In genomic region chr2:181659609-181660055, GRCm38 (mm10) we compare ENCODE assay signal across 8 mouse cellular contexts. TPM values are rescaled to one million over a fixed set of nuclear protein-coding genes. Genes with fewer than 3 reads are reported as not detected.
DNase-seq lines count a peak whose midpoint lies in the region; ATAC-seq and TF ChIP-seq lines count a peak whose summit lies in the region.

No protein-coding gene starts in this region.

- TF ChIP-seq POLR2A in lung, adult 2 months (IDR thresholded peaks at IDR 0.05; ENCODE audit: borderline replicate concordance, extremely low read depth, low read depth, low read length): no peak

- no peak overlapping the region for H3K9ac ChIP-seq in forebrain, embryonic 16.5 days (replicated peaks; ENCODE audit: low read depth, low read length)
- H3K9ac ChIP-seq in neural tube, embryonic 15.5 days (replicated peaks): no peak overlapping the region

- H3K36me3 ChIP-seq in forebrain, embryonic 16.5 days (ENCODE audit: control insufficient read depth, insufficient read depth): peaks cover 13% of the 10 kb centered on the region
- peaks cover 20% of the 10 kb centered on the region for H3K36me3 ChIP-seq in neural tube, embryonic 15.5 days

- H3K4me1 ChIP-seq in forebrain, embryonic 16.5 days (replicated peaks; ENCODE audit: control insufficient read depth, insufficient read depth, low read length): no peaks in the 10 kb centered on the region
- H3K4me1 ChIP-seq in lung, adult 2 months (ENCODE audit: control insufficient read depth, insufficient read depth, low read length): peaks cover 24% of the 10 kb centered on the region
- H3K4me1 ChIP-seq in neural tube, embryonic 15.5 days: peaks cover 7% of the 10 kb centered on the region; the same call in 1 of the 2 replicates

- 8% methylated on average over 9 of the region's 9 CpGs for WGBS in forebrain, embryonic 16.5 days
- 5% methylated on average over 9 of the region's 9 CpGs for WGBS in lung, adult 2 months
- 11% methylated on average over 9 of the region's 9 CpGs for WGBS in neural tube, embryonic 15.5 days

- peak; percentile 88 for TF ChIP-seq CTCF in lung, adult 2 months (IDR thresholded peaks at IDR 0.05; ENCODE audit: insufficient read depth, low read length)

- intact Hi-C loops in heart, postnatal 25 days (cut with DNase I): loop anchor here (1.0 kb wide), 1 partner anchor 19 kb away; no protein-coding TSS in a partner anchor

- no peak overlapping the region for H3K4me3 ChIP-seq in forebrain, embryonic 16.5 days (replicated peaks; ENCODE audit: low read length)
- no peak overlapping the region for H3K4me3 ChIP-seq in lung, adult 2 months (replicated peaks; ENCODE audit: extremely low read depth, low read depth, low read length)
- no peak overlapping the region for H3K4me3 ChIP-seq in neural tube, embryonic 15.5 days (replicated peaks)

- DNase-seq in ES-CJ7 (ENCODE audit: low read depth, low spot score): peak; percentile 93
- DNase-seq in cerebellum, adult 11 months: peak; percentile 71
- peak; percentile 86 for DNase-seq in heart, postnatal 25 days (ENCODE audit: low spot score)
- DNase-seq in layer of hippocampus, adult 18-20 months (ENCODE audit: low spot score in 2 of 2): peak; percentile 81 to 91
- peak; percentile 82 for DNase-seq in lung, adult 2 months
- peak; percentile 41 to 54 for DNase-seq in thymus, adult 18-20 months

- no peak overlapping the region for H3K4me2 ChIP-seq in forebrain, embryonic 16.5 days (ENCODE audit: low read length)
- no peak overlapping the region for H3K4me2 ChIP-seq in neural tube, embryonic 15.5 days

- ATAC-seq in forebrain, embryonic 16.5 days: peak; percentile 83
- ATAC-seq in neural tube, embryonic 15.5 days (ENCODE audit: low FRiP score): peak; percentile 53; the same call in 1 of the 2 replicates

- H3K9me3 ChIP-seq in forebrain, embryonic 16.5 days (ENCODE audit: control insufficient read depth, low read length): no peaks in the 10 kb centered on the region
- no peaks in the 10 kb centered on the region for H3K9me3 ChIP-seq in neural tube, embryonic 15.5 days (replicated peaks)

- H3K27me3 ChIP-seq in forebrain, embryonic 16.5 days (replicated peaks; ENCODE audit: control insufficient read depth, insufficient read depth, low read length): no peaks in the 10 kb centered on the region
- no peaks in the 10 kb centered on the region for H3K27me3 ChIP-seq in neural tube, embryonic 15.5 days (replicated peaks)

- no peak overlapping the region for H3K27ac ChIP-seq in forebrain, embryonic 16.5 days (ENCODE audit: low read length)
- H3K27ac ChIP-seq in neural tube, embryonic 15.5 days (replicated peaks): no peak overlapping the region

RNA-seq across cellular contexts. Expression of gene Gm29797, which starts 2.8 kb away (rescaled TPM):
- 0.49 TPM in 1 of 2 replicates, not detected in the other for polyA plus RNA-seq in forebrain, embryonic 16.5 days (2015; fragmentation: Nextera tagmentation; extraction: Ambion mirVana)
- not detected for total RNA-seq in heart, postnatal 25 days (2021)
- 1 to 10 TPM in 1 of 2 experiments, under 1 TPM in 1; 0.91 to 2.1 TPM for total RNA-seq in layer of hippocampus, adult 18-20 months (2021)
- not detected in 2 replicates for polyA plus RNA-seq in lung, adult 2 months (2012; rRNA removed)
- 0.20 and 1.3 TPM in 2 replicates for polyA plus RNA-seq in neural tube, embryonic 15.5 days (2015; fragmentation: Nextera tagmentation; extraction: Ambion mirVana)

RNA-seq across cellular contexts. Expression of gene Sox18, which starts 11.8 kb away (rescaled TPM):
- 13.8 and 15.3 TPM in 2 replicates for polyA plus RNA-seq in forebrain, embryonic 16.5 days (2015; fragmentation: Nextera tagmentation; extraction: Ambion mirVana)
- total RNA-seq in heart, postnatal 25 days (2021): 10 to 100 TPM; 40.2 to 56.9 TPM
- total RNA-seq in layer of hippocampus, adult 18-20 months (2021): 10 to 100 TPM; 11.3 to 12.6 TPM
- 393 and 460 TPM in 2 replicates for polyA plus RNA-seq in lung, adult 2 months (2012; rRNA removed)
- 21.0 and 21.6 TPM in 2 replicates for polyA plus RNA-seq in neural tube, embryonic 15.5 days (2015; fragmentation: Nextera tagmentation; extraction: Ambion mirVana)

RNA-seq across cellular contexts. Expression of gene Tcea2, which starts 20.5 kb away (rescaled TPM):
- 58.3 and 60.5 TPM in 2 replicates for polyA plus RNA-seq in forebrain, embryonic 16.5 days (2015; fragmentation: Nextera tagmentation; extraction: Ambion mirVana)
- 1 to 10 TPM; 5.8 to 6.4 TPM for total RNA-seq in heart, postnatal 25 days (2021)
- total RNA-seq in layer of hippocampus, adult 18-20 months (2021): 10 to 100 TPM; 48.3 to 55.1 TPM
- polyA plus RNA-seq in lung, adult 2 months (2012; rRNA removed): 9.9 and 15.7 TPM in 2 replicates
- polyA plus RNA-seq in neural tube, embryonic 15.5 days (2015; fragmentation: Nextera tagmentation; extraction: Ambion mirVana): 43.2 and 44.9 TPM in 2 replicates

RNA-seq across cellular contexts. Expression of gene Rgs19, which starts 34.1 kb away (rescaled TPM):
- 61.2 and 63.3 TPM in 2 replicates for polyA plus RNA-seq in forebrain, embryonic 16.5 days (2015; fragmentation: Nextera tagmentation; extraction: Ambion mirVana)
- total RNA-seq in heart, postnatal 25 days (2021): 1 to 10 TPM; 5.8 to 7.7 TPM
- 10 to 100 TPM; 41.7 to 47.2 TPM for total RNA-seq in layer of hippocampus, adult 18-20 months (2021)
- 77.2 and 82.8 TPM in 2 replicates for polyA plus RNA-seq in lung, adult 2 months (2012; rRNA removed)
- polyA plus RNA-seq in neural tube, embryonic 15.5 days (2015; fragmentation: Nextera tagmentation; extraction: Ambion mirVana): 66.4 and 68.1 TPM in 2 replicates

RNA-seq across cellular contexts. Expression of gene Lkaaear1, which starts 38.6 kb away (rescaled TPM):
- not detected in 2 replicates for polyA plus RNA-seq in forebrain, embryonic 16.5 days (2015; fragmentation: Nextera tagmentation; extraction: Ambion mirVana)
- not detected for total RNA-seq in heart, postnatal 25 days (2021)
- total RNA-seq in layer of hippocampus, adult 18-20 months (2021): not detected
- not detected in 2 replicates for polyA plus RNA-seq in lung, adult 2 months (2012; rRNA removed)
- polyA plus RNA-seq in neural tube, embryonic 15.5 days (2015; fragmentation: Nextera tagmentation; extraction: Ambion mirVana): not detected in 2 replicates

Comparison
In these comparisons a context has a peak if more than half of its experiments do, and no peak if none do; other contexts are left out.
1. RNA of gene Sox18, which starts 11.8 kb away (polyA plus RNA-seq): 393 to 460 TPM in lung, adult 2 months; 21.0 to 21.6 TPM in neural tube, embryonic 15.5 days and 13.8 to 15.3 TPM in forebrain, embryonic 16.5 days; every median in the first group is over 10 times any median in the second.
2. Peak in every context shown above with its lines, with median percentiles within 50 percentile points of each other: DNase-seq.